Mouse (Mus musculus) ovary, postnatal 10 days (tissue): ENCODE results near the gene Vmn1r86.
"Not testable (repeated sequence)": the region's sequence is repeated elsewhere in the genome, so short reads cannot be mapped to it uniquely, and the experiment has no call there.

Experiments used
- DNase-seq: peaks from one replicate; pipeline ENCODE4 v3.0.0; 2022; ENCODE audit warnings: low spot score

Vmn1r86 gene

DNA sequence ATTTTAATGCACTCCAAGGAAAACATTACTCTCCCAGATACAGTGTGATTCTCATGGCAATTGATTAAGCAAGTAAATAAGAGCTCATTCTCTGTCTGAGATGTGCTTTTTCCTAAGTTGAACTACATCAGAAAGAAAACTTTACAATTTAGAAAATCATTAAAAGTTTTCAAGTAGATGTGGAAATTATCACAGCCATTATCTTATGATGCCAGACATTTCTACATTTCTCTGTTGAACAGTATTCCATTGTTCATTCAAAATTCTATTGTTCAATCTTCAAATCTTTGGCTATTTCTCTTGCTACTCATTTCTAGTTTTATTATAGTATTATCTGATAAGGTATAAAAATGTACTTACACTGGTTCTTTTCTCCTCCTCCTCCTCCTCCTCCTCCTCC, at the start of gene Vmn1r86:
Gene Vmn1r86, minus strand, starts transcription at position 101 of the 400 bp plus-strand sequence.
- no peak for DNase-seq

DNA sequence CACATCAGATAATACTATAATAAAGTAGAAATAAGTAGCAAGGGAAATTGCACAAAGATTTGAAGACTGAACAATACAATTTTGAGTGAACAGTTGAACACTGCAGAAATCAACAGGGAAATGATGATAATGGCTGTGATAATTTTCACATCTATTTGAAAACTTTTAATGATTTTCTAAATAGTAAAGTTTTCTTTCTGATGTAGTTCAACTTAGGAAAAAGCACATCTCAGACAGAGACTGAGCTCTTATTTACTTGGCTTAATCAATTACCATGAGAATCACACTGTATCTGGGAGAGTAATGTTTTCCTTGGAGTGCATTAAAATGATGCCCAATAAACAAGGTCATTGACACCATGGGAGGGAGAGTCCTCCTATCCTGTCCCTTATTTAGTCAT, 39.6 kb upstream of the Vmn1r86 start, which contains the start of gene Vmn1r88:
Gene Vmn1r88, plus strand, starts transcription at position 301 of the 400 bp plus-strand sequence.
- DNase-seq, result no peak

DNA sequence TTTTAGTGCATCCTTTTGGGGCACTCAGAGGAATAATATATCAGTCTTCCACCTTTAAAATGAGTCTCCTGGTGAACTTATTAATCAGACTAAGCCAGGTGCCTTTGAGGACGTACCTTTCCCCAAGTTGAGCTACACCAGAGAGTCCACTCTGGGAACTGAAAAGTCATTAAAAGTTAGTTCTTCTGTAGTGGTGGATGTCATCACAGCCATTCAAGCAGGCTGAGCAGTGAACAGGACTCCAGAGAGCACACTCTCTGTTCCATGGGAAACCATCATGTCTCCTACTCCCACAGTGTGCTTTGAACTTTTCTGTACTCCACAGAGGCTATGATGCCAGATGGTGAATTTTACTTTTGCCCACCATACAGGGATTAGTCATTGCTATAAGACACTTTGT, 20.3 kb upstream of the Vmn1r86 start, which contains the start of gene Vmn1r87:
Gene Vmn1r87, minus strand, starts transcription at position 101 of the 400 bp plus-strand sequence.
- no peak for DNase-seq

DNA sequence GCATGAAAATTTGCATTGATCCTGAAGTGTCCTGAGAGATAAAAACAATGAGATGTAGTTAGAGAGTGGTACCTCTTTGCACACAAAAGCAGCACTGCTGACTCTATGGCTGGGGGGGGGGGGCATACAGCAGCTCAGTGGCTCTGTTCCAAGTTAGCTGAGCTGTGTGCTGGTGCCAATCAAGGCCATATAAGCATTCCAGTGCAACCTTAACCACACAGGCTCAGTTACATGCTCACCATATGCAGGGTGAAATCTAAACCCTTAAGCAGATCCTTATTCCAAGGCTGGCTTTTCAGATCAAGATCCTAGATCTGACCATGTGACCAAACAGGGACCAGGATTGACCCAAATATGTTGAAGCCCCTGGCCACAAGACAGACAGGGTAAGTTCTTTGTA, 17.6 kb upstream of the Vmn1r86 start:
- no peak for DNase-seq

DNA sequence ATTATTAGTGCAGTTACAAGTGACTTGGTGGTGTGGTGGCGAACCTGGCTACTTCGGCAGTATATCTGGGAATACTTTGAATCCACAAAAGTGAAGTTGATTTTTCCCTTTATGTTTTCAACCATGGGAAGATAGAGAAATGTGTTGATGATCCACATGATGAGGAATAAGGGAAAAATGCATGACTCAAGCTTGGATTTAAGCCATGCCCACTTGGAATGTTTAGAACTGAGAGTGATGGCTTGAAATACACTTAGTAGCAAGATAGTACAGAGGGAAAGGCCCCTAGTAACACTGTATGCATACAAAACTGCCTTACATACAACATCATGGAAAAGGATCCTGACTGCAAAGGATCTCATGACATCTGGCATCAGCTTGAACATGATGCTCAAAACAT, 12.1 kb upstream of the Vmn1r86 start:
- no peak for DNase-seq

DNA sequence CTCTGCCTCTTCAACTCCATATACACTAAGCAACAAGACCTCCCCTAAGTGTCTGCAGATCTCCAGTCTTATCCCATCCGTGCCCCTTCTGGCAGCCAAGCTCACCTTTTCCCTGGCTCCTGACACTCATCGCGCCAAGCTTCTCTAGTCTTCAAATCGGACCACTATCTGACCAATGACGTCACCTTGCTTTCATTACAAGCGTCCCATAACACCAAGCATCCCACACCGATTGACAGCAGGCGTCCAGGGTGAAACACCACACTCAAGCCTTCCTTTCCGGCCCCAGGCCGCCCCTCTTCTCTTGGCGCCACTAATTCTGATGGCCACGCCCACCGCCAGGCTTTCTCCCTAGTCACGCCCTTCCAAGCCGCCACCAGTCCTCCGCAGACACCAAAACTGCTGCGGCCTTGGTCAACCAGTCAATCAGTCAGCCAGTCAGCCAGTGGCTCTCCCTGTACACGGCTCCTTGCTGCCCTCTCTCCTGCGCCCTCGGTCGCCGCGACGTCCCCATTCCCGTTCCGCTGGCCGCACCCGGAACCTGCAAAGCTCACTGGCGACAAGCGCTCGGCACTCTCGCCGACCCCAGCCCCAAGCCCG, 3.9 kb upstream of the Vmn1r86 start:
- not testable (repeated sequence) for DNase-seq

DNA sequence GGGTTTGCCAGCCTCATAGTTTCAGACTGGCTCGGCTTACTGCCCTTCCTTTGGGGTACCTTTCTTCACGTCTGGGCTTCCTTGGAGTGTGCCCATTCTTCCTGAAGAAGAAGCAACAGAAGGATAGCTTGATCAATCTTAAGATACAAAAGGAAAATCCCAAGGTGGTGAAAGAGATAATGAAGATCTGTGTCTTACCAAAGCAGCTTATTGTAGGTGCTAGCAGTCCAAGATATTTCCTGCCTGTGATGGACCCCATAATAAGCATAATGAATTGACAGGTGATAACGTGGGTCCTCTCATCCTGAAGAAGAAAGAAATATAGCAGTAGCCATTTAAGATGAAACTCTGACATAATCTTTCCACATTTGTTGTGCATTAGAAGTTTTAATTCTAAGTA, 24.6 kb downstream of the Vmn1r86 start, which contains the start of gene Vmn1r85:
Gene Vmn1r85, minus strand, starts transcription at position 101 of the 400 bp plus-strand sequence.
- no peak for DNase-seq

DNA sequence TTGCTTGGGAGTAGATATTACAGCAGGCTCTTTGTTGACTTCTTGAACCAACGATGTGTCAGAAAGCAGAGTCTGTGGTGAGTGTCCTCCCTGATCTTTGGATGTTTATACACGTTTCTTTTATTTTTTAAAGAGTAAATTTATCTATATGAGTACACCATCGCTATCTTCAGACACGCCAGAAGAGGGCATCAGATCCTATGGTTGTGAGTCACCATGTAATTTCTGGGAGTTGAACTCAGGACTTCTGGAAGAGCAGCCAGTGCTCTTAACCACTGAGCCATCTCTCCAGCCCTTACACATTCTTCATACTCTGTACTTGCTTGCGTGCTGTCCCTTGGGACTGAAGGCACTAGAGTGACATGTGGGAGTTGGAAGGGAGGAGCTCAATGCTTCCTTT, 47.4 kb downstream of the Vmn1r86 start:
- DNase-seq, result no peak

DNA sequence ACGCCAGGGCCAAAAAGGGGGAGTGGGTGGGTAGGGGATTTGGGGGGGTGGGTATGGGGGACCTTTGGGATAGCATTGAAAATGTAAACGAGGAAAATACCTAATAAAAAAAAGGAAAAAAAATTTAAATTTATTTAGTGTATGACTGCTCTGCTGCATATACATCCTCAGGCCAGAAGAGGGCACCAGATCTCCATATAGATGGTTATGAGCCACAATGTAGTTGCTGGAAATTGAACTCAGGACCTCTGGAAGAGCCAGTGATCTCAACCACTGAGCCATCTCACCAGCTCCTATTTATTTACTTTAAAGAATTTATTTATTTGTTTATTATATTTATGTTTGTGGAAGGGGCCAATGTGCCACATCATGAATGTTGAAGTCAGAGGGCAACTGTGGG, 56.3 kb downstream of the Vmn1r86 start:
- not testable (repeated sequence) for DNase-seq

DNA sequence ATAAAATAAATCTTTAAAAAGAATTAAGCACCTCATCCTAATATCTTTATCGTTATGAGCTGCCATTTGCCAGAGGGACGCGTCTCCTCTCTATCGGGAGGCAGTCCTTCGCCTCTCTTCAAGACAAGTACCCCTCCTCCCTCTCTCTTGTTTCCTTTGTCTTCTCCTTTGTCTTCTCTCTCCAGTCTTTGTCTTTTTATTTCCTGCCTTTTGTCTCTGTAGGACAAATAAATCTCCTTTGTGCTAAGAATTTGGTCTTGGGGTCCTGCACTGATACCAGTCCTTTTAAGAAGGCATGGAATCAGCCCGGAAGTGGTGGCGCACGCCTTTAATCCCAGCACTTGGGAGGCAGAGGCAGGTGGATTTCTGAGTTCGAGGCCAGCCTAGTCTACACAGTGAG, 60.2 kb downstream of the Vmn1r86 start:
- no peak for DNase-seq

DNA sequence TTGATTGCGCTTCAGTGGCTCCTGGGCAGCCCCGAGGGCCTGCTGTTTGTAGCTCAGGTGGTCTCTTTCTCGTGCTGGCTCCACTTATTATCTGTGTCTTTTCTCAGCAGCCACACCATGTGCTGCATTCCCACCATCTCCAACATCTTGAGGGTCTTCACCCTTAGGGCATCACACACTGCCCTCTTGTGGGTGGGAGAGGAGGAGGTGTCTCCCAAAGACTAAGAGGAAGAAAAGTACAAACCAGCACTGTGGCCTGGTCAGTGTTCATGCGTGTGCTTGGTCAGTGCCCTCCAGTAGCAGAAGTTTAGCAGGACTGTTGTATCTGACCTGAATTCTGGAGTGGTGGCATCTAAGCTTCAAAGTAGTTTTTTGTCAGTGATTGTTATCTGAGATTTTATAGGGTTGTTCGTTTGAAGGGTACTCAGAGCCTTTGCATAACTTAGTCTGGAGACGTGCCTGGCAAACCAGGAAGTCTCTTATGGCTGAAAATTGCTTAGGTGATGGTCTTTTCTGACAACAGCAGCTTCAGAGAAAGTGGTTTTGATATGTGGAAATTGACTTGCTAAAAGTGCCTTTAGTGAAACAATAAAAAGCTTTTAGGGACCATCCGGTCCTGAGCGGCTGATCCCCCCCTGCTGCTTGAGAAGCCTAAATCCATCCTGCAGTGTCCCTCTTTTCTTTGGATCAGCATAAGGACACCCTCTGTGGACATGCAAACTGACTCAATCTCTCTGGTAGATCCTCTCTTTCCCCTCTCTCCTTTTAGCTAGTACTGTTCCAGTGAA, 62.6 kb downstream of the Vmn1r86 start:
- DNase-seq, result no peak

DNA sequence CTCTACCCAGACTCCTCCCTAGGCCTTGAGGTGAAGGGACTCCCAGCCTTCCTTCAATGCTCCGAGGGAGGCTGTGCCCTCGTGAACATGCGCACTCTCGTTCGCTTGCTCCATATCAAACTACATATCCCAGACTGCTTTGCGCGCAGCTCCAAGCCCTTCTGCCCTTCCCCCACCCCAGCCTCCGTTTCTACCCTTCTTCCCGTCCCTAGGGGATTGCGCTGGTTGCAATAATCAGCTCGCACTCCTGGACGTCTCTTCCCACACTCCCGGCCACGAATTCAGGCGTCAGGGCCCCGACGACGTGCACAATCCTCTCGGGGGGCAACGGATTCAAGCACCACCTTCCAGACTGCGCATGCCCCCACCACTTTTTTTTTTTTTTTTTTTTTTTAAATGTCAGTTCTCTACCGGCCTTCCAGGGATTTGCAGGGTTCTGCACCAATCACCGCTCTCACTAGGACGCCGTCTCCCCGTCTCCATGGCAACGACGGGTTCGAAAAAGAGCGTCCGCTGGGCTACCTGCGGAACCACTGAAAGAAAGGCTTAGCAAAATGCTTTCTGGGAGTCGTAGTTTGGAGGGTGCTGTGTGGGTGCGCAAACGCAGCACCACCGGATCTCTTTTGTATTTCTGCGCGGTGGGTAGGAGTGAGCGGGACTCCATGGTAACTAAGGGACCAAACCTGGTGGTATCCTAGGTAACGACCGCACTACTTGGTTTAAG, 65.3 kb downstream of the Vmn1r86 start, which contains the start of gene Mzf1:
Gene Mzf1, minus strand, starts transcription at position 478 of the 724 bp plus-strand sequence.
- DNase-seq, result peak; percentile 81

DNA sequence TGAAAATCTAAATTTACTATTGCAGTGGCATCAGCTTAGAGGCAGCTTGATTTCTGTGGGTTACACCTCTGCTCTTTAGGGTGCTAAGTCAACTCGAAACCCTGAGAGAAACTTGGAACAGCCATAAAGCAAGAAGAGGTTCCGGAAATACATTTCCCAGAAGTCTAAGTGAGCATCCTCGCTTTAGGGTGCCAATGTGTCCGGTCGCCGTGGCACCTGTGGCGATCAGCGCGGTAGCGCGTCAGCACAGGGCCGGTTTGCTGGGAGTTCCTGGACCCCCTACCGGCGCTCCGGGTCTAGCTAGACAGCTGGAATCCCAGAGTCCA, 65.8 kb downstream of the Vmn1r86 start:
- DNase-seq, result no peak

DNA sequence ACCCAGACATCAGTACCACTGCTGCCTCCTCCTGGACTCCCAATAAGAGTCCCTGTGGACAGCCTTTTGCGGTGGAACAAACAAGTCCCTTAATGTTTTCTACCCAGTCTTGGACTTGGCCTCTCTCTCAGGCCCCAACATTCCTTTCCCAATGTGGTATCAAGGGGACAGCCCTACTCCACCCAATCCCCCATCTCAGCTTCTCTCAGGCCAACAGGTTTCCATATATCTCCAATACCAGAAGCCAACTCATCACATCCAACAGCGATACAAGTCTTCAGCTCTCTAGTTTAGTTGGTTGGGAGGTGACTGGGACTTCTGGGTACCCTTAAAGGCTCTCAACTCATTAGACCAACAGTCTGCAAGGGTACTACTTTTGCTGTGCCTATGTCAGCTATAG, 66.2 kb downstream of the Vmn1r86 start:
- DNase-seq, result no peak

DNA sequence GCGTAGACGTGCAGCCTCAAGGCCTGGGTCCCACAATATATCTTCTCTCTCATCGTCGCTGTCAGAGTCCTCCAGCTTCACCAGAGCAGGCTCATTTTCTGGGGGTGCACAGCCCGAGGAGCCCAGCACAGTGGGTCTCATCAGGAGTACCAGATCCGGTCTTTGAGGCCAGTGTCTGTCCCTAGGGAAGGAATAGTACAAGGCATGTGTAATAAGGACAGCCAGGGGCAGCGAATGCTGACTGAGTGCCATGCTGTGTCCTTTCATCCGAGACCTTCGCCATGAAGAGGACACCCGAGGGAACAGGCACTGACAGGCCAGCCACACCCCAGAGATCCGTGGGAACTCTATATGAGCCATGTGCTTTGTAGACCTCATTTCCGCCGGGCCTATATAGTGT, 66.7 kb downstream of the Vmn1r86 start:
- no peak for DNase-seq
